Mouse (Mus musculus) midbrain, embryonic 16.5 days (tissue): ENCODE measurements around the gene Olfr218. TPM values are rescaled to one million over a fixed set of nuclear protein-coding genes. Genes with fewer than 3 reads are reported as not detected.
"Not testable (repeated sequence)": the region's sequence is repeated elsewhere in the genome, so short reads cannot be mapped to it uniquely, and the experiment has no call there.

Source experiments
- ATAC-seq: fragments of 200-750 bp; cut with Nextera tagmentation; 2 replicates; pipeline ENCODE4 v1.8.0; 2017; ENCODE audit warnings: moderate TSS enrichment
- H3K27ac ChIP-seq: fragments of 300-500 bp; sonication (generic); 2 replicates; pipeline ENCODE4 v1.5.1; 2014; ENCODE audit warnings: mild to moderate bottlenecking, low read length, mixed read lengths
- H3K27me3 ChIP-seq: fragments of 300-500 bp; sonication (generic); 2 replicates; pipeline ENCODE4 v1.6.1; 2014; ENCODE audit warnings: low read depth, low read length, mixed read lengths; ENCODE audit not compliant: control insufficient read depth, insufficient read depth
- H3K36me3 ChIP-seq: fragments of 300-500 bp; sonication (generic); 2 replicates; pipeline ENCODE4 v1.6.1; 2014; ENCODE audit warnings: mild to moderate bottlenecking, low read length, moderate library complexity, mixed read lengths; ENCODE audit not compliant: control insufficient read depth, insufficient read depth
- H3K4me1 ChIP-seq: fragments of 300-500 bp; sonication (generic); 2 replicates; pipeline ENCODE4 v1.6.1; 2014; ENCODE audit warnings: mild to moderate bottlenecking, low read length, mixed read lengths; ENCODE audit not compliant: control insufficient read depth, insufficient read depth
- H3K4me2 ChIP-seq: fragments of 300-500 bp; sonication (generic); 2 replicates; pipeline ENCODE4 v1.6.1; 2014; ENCODE audit warnings: mild to moderate bottlenecking, low read length, mixed read lengths
- H3K4me3 ChIP-seq: fragments of 300-500 bp; sonication (generic); 2 replicates; pipeline ENCODE4 v1.5.1; 2014; ENCODE audit warnings: low read depth, mild to moderate bottlenecking, low read length, moderate library complexity, mixed read lengths
- H3K9ac ChIP-seq: fragments of 300-500 bp; sonication (generic); 2 replicates; pipeline ENCODE4 v1.6.1; 2014; ENCODE audit warnings: low read depth, low read length, mixed read lengths
- H3K9me3 ChIP-seq: fragments of 300-500 bp; sonication (generic); replicated peaks from 2 replicates; pipeline ENCODE4 v1.6.1; 2014; ENCODE audit warnings: mild to moderate bottlenecking, low read length, mixed read lengths; ENCODE audit not compliant: control insufficient read depth, poor library complexity, severe bottlenecking
- WGBS: fragments of 180-500 bp; shearing (Covaris S2); extraction: QIAGEN DNeasy Blood & Tissue Kit; methylation state at CpG from one replicate; pipeline ENCODE4 v1.1.7; 2014; 5-methylcytosine and 5-hydroxymethylcytosine counted together
- polyA plus RNA-seq: library from polyadenylated mRNA; unstranded; fragments of >200 nt; fragmentation: Nextera tagmentation; extraction: Ambion mirVana; gene quantifications from 2 replicates; pipeline ENCODE4 v1.2.1, GENCODE M21; 2015

Gene Olfr218
- not detected in 2 replicates for polyA plus RNA-seq

GRCm38 (mm10) chr1:173197508-173197907 is at the start of gene Olfr218:
TSS of gene Olfr218 (plus strand) at chr1:173197808.
- Histone ChIP-seq H3K4me2 (no peak within 1 kb of the TSS), H3K9me3 (no peaks in the 10 kb centered on the region), H3K4me1 (no peaks in the 10 kb centered on the region), H3K27me3 (no peaks in the 10 kb centered on the region), H3K4me3 (no peak within 1 kb of the TSS), H3K27ac (no peak within 1 kb of the TSS), H3K9ac (no peak within 1 kb of the TSS), H3K36me3 (no peaks in the 10 kb centered on the region)
- ATAC-seq: no peak
- WGBS: 59% methylated on average over 5 of the region's 5 CpGs

- Histone ChIP-seq H3K4me2 (no peak overlapping the region), H3K27me3 (no peaks in the 10 kb centered on the region), H3K4me3 (no peak overlapping the region), H3K9ac (no peak overlapping the region), H3K27ac (no peak overlapping the region), H3K36me3 (no peaks in the 10 kb centered on the region), H3K4me1 (no peaks in the 10 kb centered on the region), H3K9me3 (no peaks in the 10 kb centered on the region)
- no peak for ATAC-seq
Measured at GRCm38 (mm10) chr1:173174154-173174842, 23.3 kb upstream of the Olfr218 start.

- Histone ChIP-seq H3K9me3 (no peaks in the 10 kb centered on the region), H3K4me2 (no peak within 1 kb of the TSS), H3K36me3 (no peaks in the 10 kb centered on the region), H3K4me1 (no peaks in the 10 kb centered on the region), H3K27me3 (no peaks in the 10 kb centered on the region), H3K27ac (no peak within 1 kb of the TSS), H3K9ac (no peak within 1 kb of the TSS), H3K4me3 (no peak within 1 kb of the TSS)
- whole genome bisulfite sequencing: 74% methylated on average over 3 of the region's 3 CpGs
- ATAC-seq: no peak
Measured at GRCm38 (mm10) chr1:173190540-173190939, 7.1 kb upstream of the Olfr218 start, which contains the start of gene Olfr1406. TSS of gene Olfr1406 (minus strand) at chr1:173190640.

- no peak for ATAC-seq
- no peaks in the 10 kb centered on the region for H3K27me3 ChIP-seq
- WGBS: 76% methylated on average over 3 of the region's 3 CpGs
Measured at GRCm38 (mm10) chr1:173192059-173192458, 5.5 kb upstream of the Olfr218 start.

GRCm38 (mm10) chr1:173196359-173196758 is 1.2 kb upstream of the Olfr218 start:
- 88% methylated on average over 2 of the region's 2 CpGs for WGBS
- H3K4me2 ChIP-seq: no peak overlapping the region

More at GRCm38 (mm10) chr1:173192059-173192458, 5.5 kb upstream of the Olfr218 start:
- no peak overlapping the region for H3K4me3 ChIP-seq
- H3K36me3 ChIP-seq: no peaks in the 10 kb centered on the region
- H3K4me1 ChIP-seq: no peaks in the 10 kb centered on the region
- H3K27ac ChIP-seq: no peak overlapping the region
- H3K9me3 ChIP-seq: no peaks in the 10 kb centered on the region
- no peak overlapping the region for H3K4me2 ChIP-seq
- H3K9ac ChIP-seq: no peak overlapping the region

GRCm38 (mm10) chr1:173212092-173212491 is 14.5 kb downstream of the Olfr218 start, which contains the start of gene Olfr1404:
TSS of gene Olfr1404 (plus strand) at chr1:173212392.
- Histone ChIP-seq H3K4me1 (no peaks in the 10 kb centered on the region), H3K36me3 (no peaks in the 10 kb centered on the region), H3K9me3 (no peaks in the 10 kb centered on the region), H3K27me3 (no peaks in the 10 kb centered on the region), H3K4me2 (no peak within 1 kb of the TSS), H3K9ac (no peak within 1 kb of the TSS), H3K4me3 (no peak within 1 kb of the TSS), H3K27ac (no peak within 1 kb of the TSS)
- ATAC-seq: no peak
- 86% methylated on average over 5 of the region's 5 CpGs for WGBS

More at GRCm38 (mm10) chr1:173196359-173196758, 1.2 kb upstream of the Olfr218 start:
- Histone ChIP-seq H3K27ac (no peak overlapping the region), H3K36me3 (no peaks in the 10 kb centered on the region), H3K9me3 (no peaks in the 10 kb centered on the region), H3K4me3 (no peak overlapping the region), H3K27me3 (no peaks in the 10 kb centered on the region), H3K4me1 (no peaks in the 10 kb centered on the region), H3K9ac (no peak overlapping the region)
- ATAC-seq: no peak

GRCm38 (mm10) chr1:173216481-173216880 is 18.9 kb downstream of the Olfr218 start:
- H3K27me3 ChIP-seq: no peaks in the 10 kb centered on the region
- H3K4me2 ChIP-seq: no peak overlapping the region
- no peaks in the 10 kb centered on the region for H3K4me1 ChIP-seq
- no peak overlapping the region for H3K27ac ChIP-seq
- no peak overlapping the region for H3K4me3 ChIP-seq
- H3K9ac ChIP-seq: no peak overlapping the region
- ATAC-seq: no peak
- no peaks in the 10 kb centered on the region for H3K9me3 ChIP-seq
- H3K36me3 ChIP-seq: no peaks in the 10 kb centered on the region
- 90% methylated on average over 3 of the region's 3 CpGs for WGBS

GRCm38 (mm10) chr1:173227081-173227480 is 29.5 kb downstream of the Olfr218 start, which contains the start of gene Fcer1a:
TSS of gene Fcer1a (minus strand) at chr1:173227214.
- 85% methylated on average over 2 of the region's 2 CpGs for WGBS

GRCm38 (mm10) chr1:173237004-173237403 is 39.4 kb downstream of the Olfr218 start:
- H3K27me3 ChIP-seq, ATAC-seq, H3K9me3 ChIP-seq, H3K27ac ChIP-seq, H3K4me1 ChIP-seq, H3K9ac ChIP-seq, H3K36me3 ChIP-seq, H3K4me3 ChIP-seq, H3K4me2 ChIP-seq: not testable (repeated sequence)
- 92% methylated on average over 1 of the region's 1 CpGs for WGBS

More at GRCm38 (mm10) chr1:173227081-173227480, 29.5 kb downstream of the Olfr218 start, which contains the start of gene Fcer1a:
- Histone ChIP-seq H3K9me3 (no peaks in the 10 kb centered on the region), H3K4me2 (no peak within 1 kb of the TSS), H3K4me3 (no peak within 1 kb of the TSS), H3K4me1 (no peaks in the 10 kb centered on the region), H3K27ac (no peak within 1 kb of the TSS), H3K27me3 (no peaks in the 10 kb centered on the region), H3K9ac (no peak within 1 kb of the TSS), H3K36me3 (no peaks in the 10 kb centered on the region)
- ATAC-seq: no peak
